Mouse (Mus musculus): ENCODE measurements at regions not wholly inside any gene's neighbourhood (a gene's known extent, or its start where the extent isn't known, plus 50 kb on each side); places are given as distances from the start of the nearest gene placed in this dataset.

DNA sequence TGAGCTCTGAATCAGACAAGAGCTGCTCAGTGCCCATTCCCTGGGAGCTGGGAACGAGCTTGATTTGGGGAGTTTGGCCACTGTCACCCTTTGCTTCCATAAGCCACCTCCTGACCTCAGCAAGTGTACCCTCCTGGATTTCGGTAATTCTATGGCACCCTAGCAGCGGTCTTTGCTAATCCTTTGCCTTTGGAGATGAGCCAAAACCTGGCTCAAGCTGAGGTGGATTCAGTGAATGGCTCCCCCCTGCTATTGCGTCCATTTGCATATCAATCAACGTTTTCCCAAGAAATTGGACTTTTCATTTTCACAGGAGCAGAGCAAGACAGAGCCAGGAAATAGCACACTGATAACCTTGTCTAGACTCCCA, 204.1 kb downstream of the 1700129C05Rik start:
- WGBS = 54% methylated on average over 5 of the region's 5 CpGs
- no peak for ATAC-seq (replicated peaks; ENCODE audit: low FRiP score)

DNA sequence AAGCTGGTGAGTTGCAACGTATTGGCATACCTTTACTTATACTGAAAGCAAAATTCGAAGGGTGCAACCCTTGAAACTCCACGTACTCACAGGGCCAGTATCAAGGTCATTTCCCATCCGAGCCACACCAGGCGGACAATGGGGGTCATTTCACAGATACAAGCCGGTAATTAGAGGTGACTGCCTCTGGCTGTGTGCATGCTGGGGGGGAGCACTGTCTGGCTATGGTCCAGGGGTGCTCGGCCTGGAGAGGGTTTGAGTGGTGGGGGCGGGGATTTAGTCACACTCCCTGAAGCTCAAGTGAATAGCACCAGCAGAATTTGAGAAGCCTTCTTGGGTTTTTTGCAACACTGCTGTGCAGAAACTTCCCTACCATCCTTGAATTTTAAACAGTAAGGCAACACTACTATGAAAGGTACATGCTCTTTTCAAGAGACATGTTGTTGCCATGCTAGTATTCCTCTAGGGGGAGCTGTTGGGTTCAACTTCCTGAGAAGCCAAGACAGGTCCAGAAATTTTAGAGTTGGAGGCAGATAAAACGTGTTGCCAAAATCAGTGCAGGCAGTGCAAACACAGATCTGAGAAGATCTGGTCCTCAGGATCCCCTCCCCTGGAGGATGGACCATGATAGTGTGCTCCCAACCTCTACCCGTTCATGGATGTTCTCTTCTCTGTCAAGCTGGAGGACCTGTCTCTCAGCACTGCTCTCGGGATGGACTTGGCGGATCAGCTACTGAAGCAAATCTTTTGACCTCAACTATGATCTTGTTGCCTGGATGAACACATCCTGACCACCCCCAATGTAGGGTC, 204.7 kb downstream of the 1700129C05Rik start:
- H3K27me3 ChIP-seq (replicated peaks; ENCODE audit: control insufficient read depth, insufficient read depth, low read length) = no peaks in the 10 kb centered on the region
- H3K4me2 ChIP-seq = no peak overlapping the region
- no peak overlapping the region for H3K4me3 ChIP-seq (ENCODE audit: low read depth, low read length)
- ATAC-seq (replicated peaks; ENCODE audit: low FRiP score) (no peak), DNase-seq (ENCODE audit: low spot score) (no peak)
- H3K9ac ChIP-seq (ENCODE audit: low read depth, low read length) = no peak overlapping the region
- H3K9me3 ChIP-seq (ENCODE audit: control insufficient read depth, low read length) = no peaks in the 10 kb centered on the region
- no peaks in the 10 kb centered on the region for H3K36me3 ChIP-seq (ENCODE audit: control insufficient read depth, insufficient read depth, low read length)
- H3K27ac ChIP-seq (ENCODE audit: low read depth, low read length) = no peak overlapping the region
- no peaks in the 10 kb centered on the region for H3K4me1 ChIP-seq (replicated peaks; ENCODE audit: control insufficient read depth, insufficient read depth, low read length)
- 66% methylated on average over 12 of the region's 12 CpGs for WGBS

More for the DNA sequence above, 204.1 kb downstream of the 1700129C05Rik start:
- Histone ChIP-seq H3K27ac (ENCODE audit: low read depth, low read length) (no peak overlapping the region), H3K27me3 (replicated peaks; ENCODE audit: control insufficient read depth, insufficient read depth, low read length) (no peaks in the 10 kb centered on the region), H3K4me1 (replicated peaks; ENCODE audit: control insufficient read depth, insufficient read depth, low read length) (no peaks in the 10 kb centered on the region), H3K4me3 (ENCODE audit: low read depth, low read length) (no peak overlapping the region), H3K9ac (ENCODE audit: low read depth, low read length) (no peak overlapping the region), H3K9me3 (ENCODE audit: control insufficient read depth, low read length) (no peaks in the 10 kb centered on the region), H3K4me2 (no peak overlapping the region), H3K36me3 (ENCODE audit: control insufficient read depth, insufficient read depth, low read length) (no peaks in the 10 kb centered on the region)
- no peak for DNase-seq (ENCODE audit: low spot score)

DNA sequence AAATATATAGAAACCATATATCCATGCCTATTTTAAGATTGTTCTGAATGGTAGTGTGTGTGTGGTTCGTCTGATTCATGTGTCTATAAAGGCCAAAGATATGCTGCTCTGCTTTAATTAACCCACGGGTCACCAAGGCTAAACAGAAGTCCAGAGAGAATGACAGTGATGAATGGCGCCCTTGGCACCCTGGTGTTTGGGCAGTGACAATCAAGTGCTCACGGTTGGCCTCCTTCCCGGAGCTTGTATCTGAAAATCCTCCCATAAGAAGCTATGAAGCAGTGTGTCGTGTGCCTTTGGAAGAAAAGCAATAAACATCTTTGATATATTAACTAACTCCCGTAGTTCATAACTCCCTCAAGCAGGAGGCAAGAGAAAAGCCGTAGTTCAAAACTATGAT, 205.4 kb downstream of the 1700129C05Rik start:
- no peak overlapping the region for H3K9ac ChIP-seq (ENCODE audit: low read depth, low read length)
- WGBS = 65% methylated on average over 8 of the region's 8 CpGs
- H3K36me3 ChIP-seq (ENCODE audit: control insufficient read depth, insufficient read depth, low read length) = no peaks in the 10 kb centered on the region
- H3K4me3 ChIP-seq (ENCODE audit: low read depth, low read length) = no peak overlapping the region
- H3K9me3 ChIP-seq (ENCODE audit: control insufficient read depth, low read length) = no peaks in the 10 kb centered on the region
- H3K27me3 ChIP-seq (replicated peaks; ENCODE audit: control insufficient read depth, insufficient read depth, low read length) = no peaks in the 10 kb centered on the region
- no peaks in the 10 kb centered on the region for H3K4me1 ChIP-seq (replicated peaks; ENCODE audit: control insufficient read depth, insufficient read depth, low read length)
- H3K27ac ChIP-seq (ENCODE audit: low read depth, low read length) = no peak overlapping the region
- ATAC-seq (replicated peaks; ENCODE audit: low FRiP score) = no peak
- DNase-seq (ENCODE audit: low spot score) = no peak
- H3K4me2 ChIP-seq = no peak overlapping the region

DNA sequence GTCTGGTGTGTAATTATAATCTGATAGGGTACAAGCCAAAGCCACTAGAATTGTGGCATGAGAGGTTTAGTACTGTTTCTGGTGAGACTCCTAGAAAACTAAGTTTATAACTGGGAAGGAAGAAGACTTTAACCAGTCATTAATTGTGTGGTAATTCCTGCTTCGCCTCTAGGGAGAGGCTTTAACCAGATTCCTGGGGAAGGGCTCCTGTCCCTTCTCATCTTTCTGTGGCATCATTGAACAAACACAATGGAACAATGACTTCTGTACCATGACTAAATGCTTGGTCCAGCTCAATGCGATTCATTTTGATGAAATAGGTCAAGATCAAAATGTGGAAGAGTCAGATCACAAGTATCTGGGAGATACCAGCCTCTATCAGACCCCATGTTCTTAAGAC, 206.6 kb downstream of the 1700129C05Rik start:
- H3K4me1 ChIP-seq (replicated peaks; ENCODE audit: control insufficient read depth, insufficient read depth, low read length) = no peaks in the 10 kb centered on the region
- no peak for ATAC-seq (replicated peaks; ENCODE audit: low FRiP score)
- H3K4me2 ChIP-seq = no peak overlapping the region
- DNase-seq (ENCODE audit: low spot score) = no peak
- H3K36me3 ChIP-seq (ENCODE audit: control insufficient read depth, insufficient read depth, low read length) = no peaks in the 10 kb centered on the region
- no peak overlapping the region for H3K4me3 ChIP-seq (ENCODE audit: low read depth, low read length)
- H3K27ac ChIP-seq (ENCODE audit: low read depth, low read length) = no peak overlapping the region
- no peak overlapping the region for H3K9ac ChIP-seq (ENCODE audit: low read depth, low read length)
- 69% methylated on average over 2 of the region's 2 CpGs for WGBS
- H3K27me3 ChIP-seq (replicated peaks; ENCODE audit: control insufficient read depth, insufficient read depth, low read length) = no peaks in the 10 kb centered on the region
- H3K9me3 ChIP-seq (ENCODE audit: control insufficient read depth, low read length) = no peaks in the 10 kb centered on the region

DNA sequence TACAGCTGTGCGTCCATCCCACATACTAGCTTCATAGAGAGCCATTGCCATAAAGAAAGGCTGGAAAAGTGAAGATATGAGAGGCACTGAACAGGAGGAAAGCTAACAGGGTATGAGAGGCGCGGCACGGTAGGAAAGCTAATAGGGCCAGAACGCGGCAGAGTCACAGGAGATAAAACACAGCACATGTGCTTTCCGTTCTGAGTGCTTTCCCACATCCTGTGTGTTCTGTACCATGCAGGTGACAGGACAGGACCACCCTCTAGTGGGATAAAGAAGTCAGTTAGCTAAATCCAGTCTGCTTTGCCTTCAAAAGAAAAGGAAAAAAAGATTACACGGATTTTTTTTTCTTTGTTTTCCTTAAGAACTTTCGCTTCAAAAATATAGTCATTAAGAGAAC, 224.8 kb downstream of the 1700129C05Rik start:
- WGBS = 60% methylated on average over 9 of the region's 9 CpGs
- ATAC-seq (replicated peaks; ENCODE audit: low FRiP score) (no peak), DNase-seq (ENCODE audit: low spot score) (no peak)
- H3K9me3 ChIP-seq (ENCODE audit: control insufficient read depth, low read length) = no peaks in the 10 kb centered on the region
- no peak overlapping the region for H3K4me3 ChIP-seq (ENCODE audit: low read depth, low read length)
- H3K9ac ChIP-seq (ENCODE audit: low read depth, low read length) = no peak overlapping the region
- H3K36me3 ChIP-seq (ENCODE audit: control insufficient read depth, insufficient read depth, low read length) = no peaks in the 10 kb centered on the region
- no peaks in the 10 kb centered on the region for H3K4me1 ChIP-seq (replicated peaks; ENCODE audit: control insufficient read depth, insufficient read depth, low read length)
- no peak overlapping the region for H3K4me2 ChIP-seq
- no peaks in the 10 kb centered on the region for H3K27me3 ChIP-seq (replicated peaks; ENCODE audit: control insufficient read depth, insufficient read depth, low read length)
- no peak overlapping the region for H3K27ac ChIP-seq (ENCODE audit: low read depth, low read length)

DNA sequence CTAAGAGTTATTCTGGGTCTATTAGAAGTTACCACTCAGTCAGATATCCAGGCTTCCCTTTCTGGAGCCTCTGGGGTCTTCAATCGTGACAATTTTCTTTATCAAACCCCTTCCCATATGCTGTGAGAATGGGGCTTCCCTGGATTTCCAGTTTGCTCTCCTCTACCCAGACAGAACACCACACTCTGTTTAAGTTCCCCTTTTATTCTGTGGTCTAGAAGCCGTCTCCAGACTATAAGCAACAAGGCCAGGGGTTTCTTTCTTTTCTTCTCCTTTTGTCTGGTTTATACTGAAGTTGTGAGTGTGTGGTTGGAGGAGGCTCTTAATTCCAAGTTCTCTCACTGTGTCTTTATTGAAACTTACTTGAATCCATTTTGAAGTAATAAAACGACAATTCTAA, 225.5 kb downstream of the 1700129C05Rik start:
- no peak for DNase-seq (ENCODE audit: low spot score)
- Histone ChIP-seq H3K4me1 (replicated peaks; ENCODE audit: control insufficient read depth, insufficient read depth, low read length) (no peaks in the 10 kb centered on the region), H3K27me3 (replicated peaks; ENCODE audit: control insufficient read depth, insufficient read depth, low read length) (no peaks in the 10 kb centered on the region), H3K27ac (ENCODE audit: low read depth, low read length) (no peak overlapping the region), H3K9ac (ENCODE audit: low read depth, low read length) (no peak overlapping the region), H3K4me2 (no peak overlapping the region), H3K36me3 (ENCODE audit: control insufficient read depth, insufficient read depth, low read length) (no peaks in the 10 kb centered on the region), H3K4me3 (ENCODE audit: low read depth, low read length) (no peak overlapping the region), H3K9me3 (ENCODE audit: control insufficient read depth, low read length) (no peaks in the 10 kb centered on the region)
- ATAC-seq (replicated peaks; ENCODE audit: low FRiP score) = no peak
- WGBS = 61% methylated on average over 3 of the region's 3 CpGs

DNA sequence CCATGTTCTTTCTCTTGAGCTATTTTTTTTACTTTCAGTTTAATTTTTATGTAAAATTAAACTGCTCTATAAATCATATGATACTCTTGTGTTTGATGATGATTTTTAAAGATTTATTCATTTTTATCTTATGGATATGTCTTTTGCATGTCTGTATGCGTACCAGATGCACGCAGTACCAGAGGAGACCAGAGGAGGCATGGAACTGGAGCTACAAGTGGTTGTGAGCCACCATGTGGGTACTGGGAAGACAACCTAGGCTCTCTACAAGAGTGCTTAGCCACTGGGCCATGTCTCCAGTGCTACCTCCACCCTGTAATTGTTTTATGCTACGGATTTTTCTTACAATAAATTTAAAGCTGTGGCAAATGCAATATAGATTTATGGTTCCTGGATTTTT, 227.8 kb downstream of the 1700129C05Rik start:
- Histone ChIP-seq H3K4me3 (ENCODE audit: low read depth, low read length) (no peak overlapping the region), H3K4me2 (no peak overlapping the region), H3K36me3 (ENCODE audit: control insufficient read depth, insufficient read depth, low read length) (no peaks in the 10 kb centered on the region), H3K27me3 (replicated peaks; ENCODE audit: control insufficient read depth, insufficient read depth, low read length) (no peaks in the 10 kb centered on the region), H3K9me3 (ENCODE audit: control insufficient read depth, low read length) (no peaks in the 10 kb centered on the region), H3K27ac (ENCODE audit: low read depth, low read length) (no peak overlapping the region), H3K9ac (ENCODE audit: low read depth, low read length) (no peak overlapping the region), H3K4me1 (replicated peaks; ENCODE audit: control insufficient read depth, insufficient read depth, low read length) (no peaks in the 10 kb centered on the region)
- no peak for DNase-seq (ENCODE audit: low spot score)
- 81% methylated on average over 3 of the region's 3 CpGs for WGBS
- ATAC-seq (replicated peaks; ENCODE audit: low FRiP score) = no peak

DNA sequence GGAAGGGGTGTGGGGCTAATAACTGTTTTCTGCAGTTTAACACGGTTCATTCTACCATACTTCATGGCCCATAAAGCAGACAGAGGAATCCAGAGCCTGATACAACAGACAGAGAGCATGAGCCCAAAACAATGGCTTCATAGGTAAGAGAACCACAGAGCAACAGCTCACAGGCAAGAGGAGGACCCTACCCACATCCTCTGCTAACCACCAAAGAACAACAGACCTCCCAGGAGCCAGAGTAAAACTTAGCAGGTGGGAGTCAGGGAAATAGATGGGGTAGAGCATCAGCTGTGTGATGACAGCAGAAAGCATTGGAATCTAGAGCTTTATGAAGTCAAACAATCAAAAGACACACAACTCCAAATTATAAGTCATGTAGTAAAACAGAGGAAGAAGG, 231.8 kb downstream of the 1700129C05Rik start:
- WGBS = 76% methylated on average over 1 of the region's 1 CpGs
- H3K27ac ChIP-seq (ENCODE audit: low read depth, low read length) = no peak overlapping the region
- ATAC-seq (replicated peaks; ENCODE audit: low FRiP score) (no peak), DNase-seq (ENCODE audit: low spot score) (no peak)
- H3K4me1 ChIP-seq (replicated peaks; ENCODE audit: control insufficient read depth, insufficient read depth, low read length) = no peaks in the 10 kb centered on the region
- H3K4me2 ChIP-seq = no peak overlapping the region
- H3K4me3 ChIP-seq (ENCODE audit: low read depth, low read length) = no peak overlapping the region
- no peaks in the 10 kb centered on the region for H3K9me3 ChIP-seq (ENCODE audit: control insufficient read depth, low read length)
- H3K36me3 ChIP-seq (ENCODE audit: control insufficient read depth, insufficient read depth, low read length) = no peaks in the 10 kb centered on the region
- no peaks in the 10 kb centered on the region for H3K27me3 ChIP-seq (replicated peaks; ENCODE audit: control insufficient read depth, insufficient read depth, low read length)
- H3K9ac ChIP-seq (ENCODE audit: low read depth, low read length) = no peak overlapping the region

DNA sequence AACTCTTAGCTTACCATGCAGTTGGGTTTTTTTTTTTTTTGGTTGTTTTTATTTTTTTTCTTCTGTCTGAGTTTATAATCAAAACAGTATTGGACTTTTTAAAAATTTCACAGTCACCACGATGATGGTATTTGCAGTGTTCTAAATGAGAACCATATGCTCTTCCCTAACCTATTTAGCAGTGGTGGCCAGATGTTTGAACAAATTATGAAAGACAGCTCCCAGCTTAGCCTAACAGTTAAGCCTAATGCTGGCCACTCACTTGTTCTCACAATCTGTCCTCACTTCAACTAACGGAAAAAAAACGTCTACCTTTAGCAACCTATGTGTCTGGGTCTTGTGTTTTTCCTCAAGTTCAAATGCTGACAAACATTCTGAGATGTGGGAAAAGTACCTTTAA, 234.8 kb downstream of the 1700129C05Rik start:
- WGBS = 73% methylated on average over 3 of the region's 3 CpGs
- H3K4me3 ChIP-seq (ENCODE audit: low read depth, low read length) = no peak overlapping the region
- H3K36me3 ChIP-seq (ENCODE audit: control insufficient read depth, insufficient read depth, low read length) = no peaks in the 10 kb centered on the region
- no peaks in the 10 kb centered on the region for H3K27me3 ChIP-seq (replicated peaks; ENCODE audit: control insufficient read depth, insufficient read depth, low read length)
- no peak for ATAC-seq (replicated peaks; ENCODE audit: low FRiP score)
- H3K27ac ChIP-seq (ENCODE audit: low read depth, low read length) = no peak overlapping the region
- no peak for DNase-seq (ENCODE audit: low spot score)
- H3K4me2 ChIP-seq = no peak overlapping the region
- H3K9me3 ChIP-seq (ENCODE audit: control insufficient read depth, low read length) = no peaks in the 10 kb centered on the region
- H3K4me1 ChIP-seq (replicated peaks; ENCODE audit: control insufficient read depth, insufficient read depth, low read length) = no peaks in the 10 kb centered on the region
- no peak overlapping the region for H3K9ac ChIP-seq (ENCODE audit: low read depth, low read length)
